Mouse (Mus musculus): ENCODE measurements around the gene Oxct2a.

Oxct2a gene

DNA sequence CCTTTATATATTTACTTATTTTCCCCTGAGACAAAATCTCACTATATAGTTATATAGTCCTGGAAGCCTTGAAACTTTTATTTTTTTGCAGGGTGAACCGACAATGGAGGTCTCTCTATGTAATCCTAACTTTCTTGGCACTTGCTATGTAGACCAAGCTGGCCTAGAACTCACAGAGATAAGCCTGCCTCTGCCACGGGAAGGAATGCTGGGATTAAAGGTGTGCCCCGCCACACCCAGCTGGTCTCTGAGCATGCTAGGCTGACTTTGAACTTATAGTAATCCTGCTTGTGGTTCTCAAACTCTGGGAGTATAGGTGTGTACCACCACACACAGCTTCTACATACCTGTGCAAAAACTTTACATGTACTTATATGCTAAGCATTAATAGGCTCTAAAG lies 43.3 kb downstream of the Oxct2a start:
- DNase-seq (ENCODE audit: low read depth in 2 of 2, low spot score in 2 of 2), result no peak

Data from CD8-positive naive resting alpha-beta T cell, adult 2 months (primary cell).